Mouse (Mus musculus): ENCODE measurements around the gene Olfr132. TPM values are rescaled to one million over a fixed set of nuclear protein-coding genes. Genes with fewer than 3 reads are reported as not detected.
"Not testable (repeated sequence)": the region's sequence is repeated elsewhere in the genome, so short reads cannot be mapped to it uniquely, and the experiment has no call there.

Olfr132 gene
- not detected for total RNA-seq (2021)
- long read RNA-seq, experiment 1: 0 reads
- long read RNA-seq, experiment 2: 0 reads

DNA sequence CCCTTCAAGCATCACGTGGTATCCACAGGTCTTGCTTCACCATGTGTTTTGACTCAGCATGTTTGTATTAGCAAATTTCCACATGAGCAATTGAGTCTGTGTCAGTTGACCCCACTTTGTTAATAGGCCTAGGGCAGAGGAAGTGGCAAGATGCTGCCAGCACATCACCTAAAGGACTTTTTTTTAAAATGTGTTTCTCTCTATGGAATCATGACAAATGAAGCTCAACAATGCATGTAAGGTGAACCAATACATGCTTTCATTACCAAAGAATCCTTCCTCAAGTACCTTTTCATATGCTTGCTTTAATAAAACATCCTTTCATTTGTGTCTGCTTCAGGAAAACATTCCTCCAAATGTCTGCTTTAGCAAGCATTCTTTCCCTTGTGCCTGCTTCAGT lies at the start of gene Olfr132:
Olfr132 (minus strand) TSS at position 101 of the 400 bp plus-strand sequence.
- no peak for TF ChIP-seq CTCF (IDR thresholded peaks at IDR 0.05)
- DNase-seq: no peak

DNA sequence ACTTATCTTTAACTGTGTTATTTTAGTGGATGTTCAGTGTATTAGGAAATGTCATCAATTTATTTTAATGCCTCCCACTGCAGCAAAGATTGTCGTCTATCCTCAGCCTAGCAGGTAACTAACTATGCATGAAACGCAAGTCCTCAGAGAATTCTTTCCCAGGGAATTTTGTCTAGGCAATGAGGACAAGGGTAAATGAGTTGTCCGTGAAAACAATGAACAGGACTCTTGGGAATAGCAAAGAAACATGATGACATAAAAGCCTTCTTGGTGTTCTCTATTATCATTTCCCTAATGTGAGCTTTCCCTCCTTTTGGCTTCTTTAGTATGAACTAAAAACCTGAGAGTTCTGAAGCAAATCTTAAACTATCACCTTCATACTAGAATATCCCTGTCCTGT lies 36.8 kb upstream of the Olfr132 start, which contains the start of gene Olfr134:
Olfr134 (plus strand) TSS at position 301 of the 400 bp plus-strand sequence.
- DNase-seq: no peak
- TF ChIP-seq CTCF (IDR thresholded peaks at IDR 0.05): no peak
- intact Hi-C loops (cut with DNase I): no loop called here
- H3K27ac ChIP-seq: no peak within 1 kb of the TSS
- H3K4me3 ChIP-seq: no peak within 1 kb of the TSS

More for the DNA sequence above, at the start of gene Olfr132:
- intact Hi-C loops (cut with DNase I): no loop called here
- Histone ChIP-seq H3K27ac (no peak within 1 kb of the TSS), H3K4me3 (no peak within 1 kb of the TSS)

GRCm38 (mm10) chr17:38144981-38145380 lies 10.7 kb upstream of the Olfr132 start, which contains the start of gene Olfr133:
Gene Olfr133 (plus strand): TSS chr17:38145281.
- intact Hi-C loops (cut with DNase I): no loop called here
- Histone ChIP-seq H3K4me3 (no peak within 1 kb of the TSS), H3K27ac (no peak within 1 kb of the TSS)
- no peak for TF ChIP-seq CTCF (IDR thresholded peaks at IDR 0.05)
- no peak for DNase-seq

GRCm38 (mm10) chr17:38125371-38125770 lies 9.0 kb downstream of the Olfr132 start:
- DNase-seq; H3K27ac ChIP-seq; H3K4me3 ChIP-seq; intact Hi-C loops (cut with DNase I): not testable (repeated sequence)

- DNase-seq; intact Hi-C loops (cut with DNase I); H3K27ac ChIP-seq; H3K4me3 ChIP-seq: not testable (repeated sequence)
Measured at GRCm38 (mm10) chr17:38124199-38124598, 10.1 kb downstream of the Olfr132 start.

DNA sequence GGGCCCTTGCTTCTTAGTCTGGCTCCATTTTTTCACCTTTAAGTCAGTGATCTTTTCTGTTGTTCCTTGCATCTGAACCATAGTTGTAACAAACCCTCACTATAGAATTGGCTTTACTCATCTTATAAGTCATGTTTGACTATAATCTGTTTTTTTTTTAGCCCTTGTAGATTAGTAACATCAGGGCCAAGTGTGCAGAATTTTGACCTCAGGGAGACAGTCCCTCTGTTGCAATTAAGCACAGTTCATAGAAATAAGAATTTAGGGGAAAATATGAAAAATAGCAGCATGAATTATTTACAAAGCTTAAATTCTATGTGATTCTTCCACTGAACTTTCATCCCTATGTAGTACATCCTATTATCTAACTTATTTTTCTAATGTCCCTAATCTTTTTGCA lies 45.7 kb downstream of the Olfr132 start, which contains the start of gene Olfr131:
Olfr131 (minus strand) TSS at position 101 of the 400 bp plus-strand sequence.
- no peak for TF ChIP-seq CTCF (IDR thresholded peaks at IDR 0.05)
- H3K27ac ChIP-seq: no peak within 1 kb of the TSS
- DNase-seq: no peak
- no peak within 1 kb of the TSS for H3K4me3 ChIP-seq
- intact Hi-C loops (cut with DNase I): no loop called here

- no peak for DNase-seq
- no peak overlapping the region for H3K27ac ChIP-seq
- intact Hi-C loops (cut with DNase I): no loop called here
- H3K4me3 ChIP-seq: no peak overlapping the region
- TF ChIP-seq CTCF (IDR thresholded peaks at IDR 0.05): no peak
Measured at GRCm38 (mm10) chr17:38082364-38082763, 52.0 kb downstream of the Olfr132 start.

Other genes starting within 250 kb of the Olfr132 start
- not detected for gene Olfr127, start 234.1 kb downstream of the Olfr132 start, total RNA-seq (2021)
- not detected for gene Olfr128, start 214.0 kb downstream of the Olfr132 start, total RNA-seq (2021)
- not detected for gene Olfr761, start 181.4 kb downstream of the Olfr132 start, total RNA-seq (2021)
- not detected for gene Olfr129, start 74.4 kb downstream of the Olfr132 start, total RNA-seq (2021)
- not detected for gene Olfr130, start 70.6 kb downstream of the Olfr132 start, total RNA-seq (2021)
- not detected for gene Olfr131, start 45.8 kb downstream of the Olfr132 start, total RNA-seq (2021)
- not detected for gene Olfr133, start 10.8 kb upstream of the Olfr132 start, total RNA-seq (2021)
- not detected for gene Olfr134, start 36.9 kb upstream of the Olfr132 start, total RNA-seq (2021)
- gene Olfr135, start 69.8 kb upstream of the Olfr132 start, total RNA-seq (2021): not detected
- gene Olfr138, start 126.5 kb upstream of the Olfr132 start, total RNA-seq (2021): not detected
- not detected for gene Olfr137, start 173.0 kb upstream of the Olfr132 start, total RNA-seq (2021)
- gene Olfr136, start 195.3 kb upstream of the Olfr132 start, total RNA-seq (2021): not detected